Mouse (Mus musculus): ENCODE data around the gene Cfap36. TPM values are rescaled to one million over a fixed set of nuclear protein-coding genes. Genes with fewer than 3 reads are reported as not detected.

Gene Cfap36
- polyA plus RNA-seq (2015; fragmentation: Nextera tagmentation; extraction: Ambion mirVana): 44.4 and 44.8 TPM in 2 replicates

DNA sequence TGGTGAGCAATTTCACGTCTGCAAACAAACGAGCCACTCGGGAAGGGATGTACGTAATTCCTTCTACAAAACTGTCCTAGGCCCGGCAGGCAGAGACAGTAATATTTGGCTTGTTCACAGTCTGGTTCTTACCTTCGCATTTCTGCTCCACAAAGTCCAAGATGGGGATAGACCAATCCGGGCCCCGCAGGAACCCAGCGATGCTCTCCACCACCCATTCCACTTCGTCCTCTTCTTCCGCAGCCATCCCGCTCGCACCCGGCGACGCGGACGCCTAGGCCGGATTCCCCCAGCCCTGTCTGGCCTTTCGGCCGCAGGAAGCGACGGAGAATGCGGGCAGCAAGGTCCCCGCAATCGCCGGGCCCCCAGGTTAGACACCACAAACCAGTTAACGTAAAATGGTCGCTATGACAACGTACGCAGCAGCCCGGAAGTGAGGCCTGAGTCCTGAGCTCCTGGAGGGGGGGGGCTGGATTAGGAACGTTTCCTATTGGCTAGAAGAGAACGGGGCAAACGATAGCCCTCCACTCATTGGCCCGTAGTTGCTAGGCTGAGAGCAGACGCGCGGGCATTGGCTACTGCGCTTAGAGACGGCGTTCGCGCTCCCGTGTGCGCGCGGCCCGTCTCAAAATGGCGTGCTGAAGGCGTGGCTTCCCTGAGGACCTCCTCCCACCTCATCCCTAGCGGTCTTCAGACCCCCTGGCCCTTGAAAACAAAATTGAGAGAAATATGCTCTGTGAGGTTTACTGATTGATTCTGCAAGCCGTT, at the start of gene Cfap36:
Cfap36 (minus strand) TSS at position 527 of the 768 bp plus-strand sequence.
- no peaks in the 10 kb centered on the region for H3K36me3 ChIP-seq (ENCODE audit: control insufficient read depth, insufficient read depth, low read length)
- WGBS: under 1% methylated on average over 53 of the region's 53 CpGs
- peak within 1 kb of the TSS; percentile 58; the same call in 1 of the 2 replicates for H3K27ac ChIP-seq (ENCODE audit: low read length)
- peak within 1 kb of the TSS; percentile 85 for H3K4me3 ChIP-seq (replicated peaks; ENCODE audit: low read length)
- peak within 1 kb of the TSS; percentile 84 for H3K4me2 ChIP-seq (ENCODE audit: low read depth, low read length)
- H3K9ac ChIP-seq (ENCODE audit: low read length): peak within 1 kb of the TSS; percentile 80
- peak; percentile 100 for ATAC-seq (ENCODE audit: insufficient read depth, low FRiP score)
- H3K27me3 ChIP-seq (ENCODE audit: control insufficient read depth, insufficient read depth, low read length): no peaks in the 10 kb centered on the region
- peaks cover 9% of the 10 kb centered on the region; the same call in 1 of the 2 replicates for H3K4me1 ChIP-seq (ENCODE audit: control insufficient read depth, insufficient read depth, low read length)
- no peaks in the 10 kb centered on the region for H3K9me3 ChIP-seq (replicated peaks; ENCODE audit: control insufficient read depth, low read length)

DNA sequence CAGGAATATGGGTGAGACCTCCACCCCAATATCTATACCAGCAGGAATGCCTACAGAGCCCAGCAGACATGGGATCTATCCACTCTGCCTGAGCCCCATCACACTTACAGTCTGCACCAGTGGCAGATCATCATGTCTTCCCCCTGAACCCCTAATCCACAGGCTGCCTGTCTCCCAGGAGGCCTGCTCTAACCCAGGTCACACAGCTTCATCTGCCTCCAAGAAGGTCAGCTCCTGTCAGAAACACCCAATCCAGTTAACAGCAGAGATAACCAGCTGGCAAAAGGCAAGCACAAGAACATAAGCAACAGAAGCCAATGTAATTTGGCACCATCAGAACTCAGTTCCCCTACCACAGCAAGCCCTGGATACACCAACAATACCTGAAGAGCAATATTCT, 40.1 kb upstream of the Cfap36 start:
- Histone ChIP-seq H3K27me3 (ENCODE audit: control insufficient read depth, insufficient read depth, low read length) (no peaks in the 10 kb centered on the region), H3K4me1 (ENCODE audit: control insufficient read depth, insufficient read depth, low read length) (no peaks in the 10 kb centered on the region), H3K4me3 (replicated peaks; ENCODE audit: low read length) (no peak overlapping the region), H3K9me3 (replicated peaks; ENCODE audit: control insufficient read depth, low read length) (no peaks in the 10 kb centered on the region), H3K4me2 (ENCODE audit: low read depth, low read length) (no peak overlapping the region), H3K27ac (ENCODE audit: low read length) (no peak overlapping the region), H3K9ac (ENCODE audit: low read length) (no peak overlapping the region), H3K36me3 (ENCODE audit: control insufficient read depth, insufficient read depth, low read length) (no peaks in the 10 kb centered on the region)
- no peak for ATAC-seq (ENCODE audit: insufficient read depth, low FRiP score)

DNA sequence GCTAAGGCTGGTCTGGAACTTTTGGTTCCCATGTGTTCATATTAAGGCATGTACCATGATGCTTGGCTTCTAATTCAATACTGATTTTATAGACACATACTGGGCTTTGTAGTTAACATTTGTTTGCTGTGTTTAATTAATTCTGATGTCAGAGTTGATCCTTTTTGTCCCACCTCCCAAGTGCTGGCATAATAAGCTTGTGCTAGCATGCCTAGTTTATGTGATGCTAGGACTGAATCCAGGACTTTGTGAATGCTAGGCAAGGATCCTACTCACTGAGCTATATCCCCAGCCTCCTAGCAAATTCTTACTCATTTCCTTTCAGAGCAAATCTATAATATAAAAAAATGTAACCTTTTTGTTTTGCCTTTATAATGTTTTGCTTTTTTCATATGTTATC, 38.8 kb upstream of the Cfap36 start:
- no peaks in the 10 kb centered on the region for H3K9me3 ChIP-seq (replicated peaks; ENCODE audit: control insufficient read depth, low read length)
- no peak overlapping the region for H3K9ac ChIP-seq (ENCODE audit: low read length)
- H3K4me2 ChIP-seq (ENCODE audit: low read depth, low read length): no peak overlapping the region
- no peaks in the 10 kb centered on the region for H3K27me3 ChIP-seq (ENCODE audit: control insufficient read depth, insufficient read depth, low read length)
- no peaks in the 10 kb centered on the region for H3K36me3 ChIP-seq (ENCODE audit: control insufficient read depth, insufficient read depth, low read length)
- ATAC-seq (ENCODE audit: insufficient read depth, low FRiP score): no peak
- H3K4me3 ChIP-seq (replicated peaks; ENCODE audit: low read length): no peak overlapping the region
- no peaks in the 10 kb centered on the region for H3K4me1 ChIP-seq (ENCODE audit: control insufficient read depth, insufficient read depth, low read length)
- no peak overlapping the region for H3K27ac ChIP-seq (ENCODE audit: low read length)

DNA sequence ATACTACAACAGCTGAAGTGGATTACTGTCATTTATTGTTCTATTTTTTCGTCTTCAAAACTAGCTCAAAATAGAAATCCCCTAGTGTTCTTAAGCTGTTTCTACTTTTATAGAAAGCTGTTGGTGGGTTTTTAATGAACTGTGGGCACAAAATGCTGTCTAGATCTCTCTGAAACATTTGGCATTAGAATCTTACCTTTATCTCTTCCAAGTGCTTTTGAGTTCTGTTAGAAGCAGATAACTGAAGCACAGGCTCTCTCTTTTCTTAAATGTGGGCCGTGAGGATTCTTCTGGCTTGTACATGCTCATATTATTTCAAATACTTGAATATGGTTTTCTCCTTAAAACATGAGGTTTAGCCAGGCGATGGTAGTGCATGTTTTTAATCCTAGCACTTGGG, 27.5 kb upstream of the Cfap36 start:
- 76% methylated on average over 3 of the region's 3 CpGs for WGBS
- H3K9me3 ChIP-seq (replicated peaks; ENCODE audit: control insufficient read depth, low read length): no peaks in the 10 kb centered on the region
- H3K27me3 ChIP-seq (ENCODE audit: control insufficient read depth, insufficient read depth, low read length): no peaks in the 10 kb centered on the region
- no peak overlapping the region for H3K4me2 ChIP-seq (ENCODE audit: low read depth, low read length)
- no peak overlapping the region for H3K27ac ChIP-seq (ENCODE audit: low read length)
- H3K9ac ChIP-seq (ENCODE audit: low read length): no peak overlapping the region
- no peaks in the 10 kb centered on the region for H3K4me1 ChIP-seq (ENCODE audit: control insufficient read depth, insufficient read depth, low read length)
- no peaks in the 10 kb centered on the region for H3K36me3 ChIP-seq (ENCODE audit: control insufficient read depth, insufficient read depth, low read length)
- no peak overlapping the region for H3K4me3 ChIP-seq (replicated peaks; ENCODE audit: low read length)
- ATAC-seq (ENCODE audit: insufficient read depth, low FRiP score): no peak

DNA sequence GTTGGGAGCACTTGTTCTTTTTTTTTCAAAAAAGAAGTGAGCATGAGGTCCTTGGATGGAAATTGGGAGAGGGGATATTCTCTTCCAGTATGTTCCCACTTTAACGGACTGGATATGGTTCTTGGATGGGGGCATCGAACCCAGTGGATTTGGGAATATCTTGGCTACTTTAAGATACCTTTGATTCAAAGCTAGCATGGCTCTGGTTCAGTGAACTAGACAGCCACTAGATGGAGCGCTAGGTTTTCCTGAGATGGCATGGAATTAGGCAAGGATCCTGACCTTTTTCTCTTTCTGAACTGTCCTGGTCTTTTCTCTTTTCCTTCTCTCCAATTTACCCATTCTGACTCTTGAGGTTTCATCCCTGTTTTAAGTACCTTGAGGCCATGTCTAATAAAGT, 20.6 kb upstream of the Cfap36 start:
- H3K27me3 ChIP-seq (ENCODE audit: control insufficient read depth, insufficient read depth, low read length): no peaks in the 10 kb centered on the region
- H3K9ac ChIP-seq (ENCODE audit: low read length): no peak overlapping the region
- no peaks in the 10 kb centered on the region for H3K9me3 ChIP-seq (replicated peaks; ENCODE audit: control insufficient read depth, low read length)
- no peaks in the 10 kb centered on the region for H3K36me3 ChIP-seq (ENCODE audit: control insufficient read depth, insufficient read depth, low read length)
- no peaks in the 10 kb centered on the region for H3K4me1 ChIP-seq (ENCODE audit: control insufficient read depth, insufficient read depth, low read length)
- H3K4me2 ChIP-seq (ENCODE audit: low read depth, low read length): no peak overlapping the region
- 18% methylated on average over 3 of the region's 3 CpGs for WGBS
- ATAC-seq (ENCODE audit: insufficient read depth, low FRiP score): no peak
- H3K27ac ChIP-seq (ENCODE audit: low read length): no peak overlapping the region
- no peak overlapping the region for H3K4me3 ChIP-seq (replicated peaks; ENCODE audit: low read length)

DNA sequence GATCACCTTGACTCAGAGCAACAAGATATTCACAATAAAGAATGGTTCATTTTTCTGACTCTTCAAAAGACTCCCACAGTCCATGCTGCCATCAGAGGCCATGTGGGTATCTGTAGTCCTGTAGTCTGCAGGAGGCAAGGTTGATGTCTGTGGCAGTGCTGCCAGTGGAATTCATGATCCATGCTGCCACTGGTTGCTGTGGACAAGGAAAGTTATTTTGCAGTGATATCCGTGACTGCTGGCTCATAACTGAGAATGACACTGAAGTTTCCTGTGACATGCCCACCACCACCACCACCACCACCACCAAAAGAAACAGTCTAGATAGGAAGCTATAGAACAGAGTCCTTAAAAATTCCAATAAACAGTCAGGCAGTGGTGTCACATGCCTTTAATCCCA, 7.4 kb upstream of the Cfap36 start:
- Histone ChIP-seq H3K9ac (ENCODE audit: low read length) (no peak overlapping the region), H3K4me2 (ENCODE audit: low read depth, low read length) (no peak overlapping the region), H3K27me3 (ENCODE audit: control insufficient read depth, insufficient read depth, low read length) (no peaks in the 10 kb centered on the region), H3K27ac (ENCODE audit: low read length) (no peak overlapping the region), H3K9me3 (replicated peaks; ENCODE audit: control insufficient read depth, low read length) (no peaks in the 10 kb centered on the region), H3K4me3 (replicated peaks; ENCODE audit: low read length) (no peak overlapping the region), H3K4me1 (ENCODE audit: control insufficient read depth, insufficient read depth, low read length) (no peaks in the 10 kb centered on the region), H3K36me3 (ENCODE audit: control insufficient read depth, insufficient read depth, low read length) (no peaks in the 10 kb centered on the region)
- ATAC-seq (ENCODE audit: insufficient read depth, low FRiP score): no peak
- WGBS: 78% methylated on average over 1 of the region's 1 CpGs

DNA sequence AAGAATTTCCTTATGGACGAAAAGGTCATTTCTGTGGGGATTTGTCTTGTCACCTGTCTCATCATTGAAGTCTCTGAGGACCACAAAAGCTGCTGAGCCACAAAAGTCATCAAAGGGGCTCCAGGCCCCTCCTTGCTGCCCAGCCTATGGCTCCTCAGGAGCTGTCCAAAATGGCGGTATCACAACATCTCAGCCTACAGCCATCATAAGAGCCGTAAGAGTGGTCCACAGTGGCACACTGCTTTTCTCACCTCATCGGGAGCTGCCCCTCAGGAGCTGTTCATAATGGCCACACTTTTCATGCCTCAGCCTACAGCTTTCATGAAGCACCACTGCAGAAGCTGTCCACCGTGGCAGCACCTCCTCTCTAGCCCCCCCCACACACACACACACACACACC, 1.2 kb upstream of the Cfap36 start:
- no peak overlapping the region for H3K27ac ChIP-seq (ENCODE audit: low read length)
- ATAC-seq (ENCODE audit: insufficient read depth, low FRiP score): no peak
- no peak overlapping the region for H3K4me3 ChIP-seq (replicated peaks; ENCODE audit: low read length)
- WGBS: 91% methylated on average over 5 of the region's 5 CpGs
- no peak overlapping the region for H3K9ac ChIP-seq (ENCODE audit: low read length)
- H3K4me1 ChIP-seq (ENCODE audit: control insufficient read depth, insufficient read depth, low read length): peaks cover 9% of the 10 kb centered on the region; the same call in 1 of the 2 replicates
- H3K9me3 ChIP-seq (replicated peaks; ENCODE audit: control insufficient read depth, low read length): no peaks in the 10 kb centered on the region
- H3K27me3 ChIP-seq (ENCODE audit: control insufficient read depth, insufficient read depth, low read length): no peaks in the 10 kb centered on the region
- H3K4me2 ChIP-seq (ENCODE audit: low read depth, low read length): no peak overlapping the region
- H3K36me3 ChIP-seq (ENCODE audit: control insufficient read depth, insufficient read depth, low read length): no peaks in the 10 kb centered on the region

DNA sequence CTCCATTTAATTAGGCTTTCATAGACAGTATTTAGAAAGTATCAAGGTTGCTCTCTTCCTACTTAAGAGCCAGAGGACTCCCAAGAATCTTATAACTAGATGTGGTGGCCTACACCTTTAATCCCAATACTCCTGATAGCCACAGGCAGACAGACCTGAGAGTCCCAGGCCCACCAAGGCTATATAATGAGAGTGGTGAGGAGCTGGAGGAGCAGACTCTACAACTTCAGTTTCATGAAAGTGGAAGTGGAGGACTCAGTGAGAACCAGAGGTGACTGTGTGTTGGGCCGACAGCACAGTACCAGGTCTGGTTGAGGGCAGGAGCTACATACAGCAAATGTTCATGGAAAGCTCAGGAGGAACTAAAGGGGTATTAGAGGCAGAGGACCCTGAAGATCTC, 516 bp upstream of the Cfap36 start:
- 93% methylated on average over 1 of the region's 1 CpGs for WGBS
- no peak for ATAC-seq (ENCODE audit: insufficient read depth, low FRiP score)
- no peaks in the 10 kb centered on the region for H3K9me3 ChIP-seq (replicated peaks; ENCODE audit: control insufficient read depth, low read length)

DNA sequence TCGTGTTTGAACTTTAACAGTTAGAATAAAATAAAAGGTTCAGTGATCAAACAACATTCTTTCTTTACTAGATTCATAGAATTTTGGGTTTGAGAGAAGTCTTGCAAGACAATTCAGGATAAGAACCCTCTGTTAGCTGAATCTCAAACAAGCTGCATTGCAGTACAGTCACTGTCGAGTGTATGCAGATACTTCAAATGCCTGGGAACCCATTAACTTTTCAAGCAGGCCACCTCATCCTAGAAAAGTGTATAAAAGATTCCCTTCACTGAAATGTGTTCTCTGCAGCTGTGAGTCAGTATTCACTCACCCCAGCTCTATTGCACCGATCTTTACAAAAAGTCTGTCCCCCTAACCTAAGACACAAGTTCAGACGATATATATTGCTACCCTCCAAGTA, 1.2 kb downstream of the Cfap36 start:
- Histone ChIP-seq H3K4me2 (ENCODE audit: low read depth, low read length) (peak overlapping the region; percentile 84), H3K36me3 (ENCODE audit: control insufficient read depth, insufficient read depth, low read length) (no peaks in the 10 kb centered on the region), H3K4me3 (replicated peaks; ENCODE audit: low read length) (peak overlapping the region; percentile 85), H3K27me3 (ENCODE audit: control insufficient read depth, insufficient read depth, low read length) (no peaks in the 10 kb centered on the region), H3K9ac (ENCODE audit: low read length) (no peak overlapping the region; the same call in 1 of the 2 replicates), H3K9me3 (replicated peaks; ENCODE audit: control insufficient read depth, low read length) (no peaks in the 10 kb centered on the region), H3K27ac (ENCODE audit: low read length) (no peak overlapping the region), H3K4me1 (ENCODE audit: control insufficient read depth, insufficient read depth, low read length) (peaks cover 9% of the 10 kb centered on the region; the same call in 1 of the 2 replicates)
- WGBS: 51% methylated on average over 4 of the region's 4 CpGs
- no peak for ATAC-seq (ENCODE audit: insufficient read depth, low FRiP score)

More for the DNA sequence above, 516 bp upstream of the Cfap36 start:
- peaks cover 9% of the 10 kb centered on the region; the same call in 1 of the 2 replicates for H3K4me1 ChIP-seq (ENCODE audit: control insufficient read depth, insufficient read depth, low read length)
- no peak overlapping the region for H3K9ac ChIP-seq (ENCODE audit: low read length)
- peak overlapping the region; percentile 85 for H3K4me3 ChIP-seq (replicated peaks; ENCODE audit: low read length)
- H3K27me3 ChIP-seq (ENCODE audit: control insufficient read depth, insufficient read depth, low read length): no peaks in the 10 kb centered on the region
- H3K4me2 ChIP-seq (ENCODE audit: low read depth, low read length): peak overlapping the region; percentile 45
- no peak overlapping the region for H3K27ac ChIP-seq (ENCODE audit: low read length)
- H3K36me3 ChIP-seq (ENCODE audit: control insufficient read depth, insufficient read depth, low read length): no peaks in the 10 kb centered on the region
